ENCODE assay signal across 12 mouse cellular contexts in the genomic region with DNA sequence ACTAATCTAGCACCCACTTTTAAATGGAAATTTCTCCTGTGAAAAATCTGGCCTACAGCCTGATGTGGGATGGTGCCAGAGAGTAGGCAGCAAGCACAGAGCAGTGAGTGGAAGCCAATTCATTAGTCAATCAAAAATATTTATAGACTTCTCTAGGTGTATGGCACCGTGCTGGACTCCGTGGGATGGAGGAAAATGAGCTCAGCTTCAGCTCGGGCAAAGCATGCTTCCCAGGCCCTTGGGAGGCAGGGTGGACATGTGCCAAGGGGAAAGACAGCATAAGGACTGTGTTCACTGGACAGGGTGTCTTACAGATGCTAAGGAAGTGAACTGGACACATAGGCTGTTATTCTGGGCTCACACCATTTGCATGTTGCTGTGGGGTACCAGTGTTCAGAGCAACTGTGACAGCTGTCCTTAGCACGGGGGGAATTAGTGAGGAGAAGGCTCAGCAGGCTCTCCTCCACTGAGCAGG. TPM values are rescaled to one million over a fixed set of nuclear protein-coding genes. Genes with fewer than 3 reads are reported as not detected.
A peak's percentile ranks its signal among the peaks of the same experiment; 100 is the strongest.
DNase-seq lines count a peak whose midpoint lies in the region; ATAC-seq lines count a peak whose summit lies in the region.
"Had no signal": no experiment of that assay in that cellular context is flagged by ENCODE, and none has a peak within 500 bp of the region (broad histone marks: within the 10 kb centered on the region; RNA-seq: fewer than 3 reads in every experiment).

No protein-coding gene starts in this region.

- peaks cover 10% of the 10 kb centered on the region for H3K4me1 ChIP-seq in midbrain, embryonic 10.5 days
- H3K4me1 ChIP-seq: embryonic facial prominence, embryonic 12.5 days; liver, embryonic 13.5 days had no signal

- DNase-seq in Muller cell, postnatal 12 days (ENCODE audit: inconsistent ontology term): peak; percentile 46
- peak; percentile 37 for DNase-seq in cerebellum, adult 8-10 months
- DNase-seq in heart, adult 8-10 months (ENCODE audit: low spot score): peak; percentile 27
- DNase-seq in left cerebral cortex, adult 11 months (ENCODE audit: low spot score): peak; percentile 72
- DNase-seq in midbrain, embryonic 10.5 days (ENCODE audit: low spot score): no peak
- DNase-seq in embryo, embryonic 10 days (ENCODE audit: low spot score): no peak
- DNase-seq in natural killer cell, adult 2 months (ENCODE audit: low spot score in 2 of 2): no peak
- DNase-seq: liver, embryonic 13.5 days; retina, postnatal 1 day had no signal

- 0 out of 2 replicates have a peak, but pooled peaks cover 1% of the 10 kb centered on the region for H3K9me3 ChIP-seq in midbrain, embryonic 10.5 days (replicated peaks)
- H3K9me3 ChIP-seq: embryonic facial prominence, embryonic 12.5 days; G1E; liver, embryonic 13.5 days had no signal

- no peak for ATAC-seq in granulocyte monocyte progenitor cell, adult 5-6 weeks (replicated peaks; ENCODE audit: poor library complexity, severe bottlenecking)

- no peaks in the 10 kb centered on the region for H3K27me3 ChIP-seq in midbrain, embryonic 10.5 days (ENCODE audit: low read depth, poor library complexity, severe bottlenecking)
- H3K27me3 ChIP-seq: embryonic facial prominence, embryonic 12.5 days; liver, embryonic 13.5 days had no signal

- no peak overlapping the region for H3K27ac ChIP-seq in midbrain, embryonic 10.5 days (replicated peaks)
- H3K27ac ChIP-seq: embryonic facial prominence, embryonic 12.5 days; liver, embryonic 13.5 days had no signal

- H3K36me3 ChIP-seq in midbrain, embryonic 10.5 days: no peaks in the 10 kb centered on the region
- H3K36me3 ChIP-seq: embryonic facial prominence, embryonic 12.5 days; G1E; liver, embryonic 13.5 days had no signal

- WGBS in midbrain, embryonic 10.5 days: 80% methylated on average over 4 of the region's 4 CpGs

- no peak overlapping the region for H3K4me3 ChIP-seq in midbrain, embryonic 10.5 days
- H3K4me3 ChIP-seq: embryonic facial prominence, embryonic 12.5 days; liver, embryonic 13.5 days had no signal

RNA-seq across cellular contexts. Expression of gene Cap2, which starts 15.6 kb away (rescaled TPM):
- 100 to 1,000 TPM; 137 to 160 (median 155) TPM for total RNA-seq in heart, adult 8-10 months (2022)
- 9.2 and 11.2 TPM in 2 replicates for polyA plus RNA-seq in midbrain, embryonic 10.5 days (2016; fragmentation: Nextera tagmentation; extraction: Ambion mirVana)
- not detected in 2 replicates for total RNA-seq in granulocyte monocyte progenitor cell, adult 5-6 weeks (2014; fragmentation: Nextera tagmentation)
- total RNA-seq in granulocyte monocyte progenitor cell, adult 5-6 weeks (2017): not detected in 2 replicates
- polyA plus RNA-seq: G1E had no signal

Comparison
In these comparisons a context has a peak if more than half of its experiments do, and no peak if none do; other contexts are left out.
1. DNase-seq: peak in Muller cell, postnatal 12 days (single experiment), cerebellum, adult 8-10 months (single experiment), heart, adult 8-10 months (single experiment) and left cerebral cortex, adult 11 months (single experiment); none in midbrain, embryonic 10.5 days (single experiment), embryo, embryonic 10 days (single experiment) and natural killer cell, adult 2 months (0 of 2).
2. RNA of gene Cap2, which starts 15.6 kb away (total RNA-seq): 137 to 160 TPM in heart, adult 8-10 months; not detected in granulocyte monocyte progenitor cell, adult 5-6 weeks; every median in the first group is over 100 times any median in the second.